Mouse (Mus musculus): ENCODE data around the gene Rps19.

DNA sequence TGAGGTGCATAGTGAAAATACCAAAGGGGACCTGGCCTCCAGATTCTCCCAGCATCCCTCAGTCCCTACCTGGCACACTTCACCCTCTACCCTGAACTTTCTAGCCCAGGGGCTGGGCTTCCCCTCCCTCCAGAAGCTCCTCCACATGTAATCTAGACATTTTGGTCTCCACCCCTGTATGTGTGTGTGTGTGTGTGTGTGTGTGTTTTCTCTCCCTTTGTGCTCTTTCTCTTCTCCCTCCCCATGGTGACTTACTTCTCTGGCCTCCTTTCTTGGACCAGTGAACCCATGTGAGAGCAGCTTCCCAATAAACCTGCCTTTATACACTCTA, 31.0 kb upstream of the Rps19 start:
- TF ChIP-seq POLR2A (IDR thresholded peaks at IDR 0.05; ENCODE audit: insufficient read length, low read depth) (no peak), E2F4 (IDR thresholded peaks at IDR 0.05; ENCODE audit: insufficient read depth) (no peak), SRF (IDR thresholded peaks at IDR 0.05; ENCODE audit: control insufficient read depth, insufficient read length, low read depth) (no peak), USF1 (IDR thresholded peaks at IDR 0.05; ENCODE audit: low read depth) (no peak), POLR2AphosphoS2 (IDR thresholded peaks at IDR 0.05; ENCODE audit: insufficient read length, low read depth) (no peak), MYOG (IDR thresholded peaks at IDR 0.05; ENCODE audit: control insufficient read depth in 1 of 3, insufficient read depth in 1 of 3, insufficient read length in 2 of 3, low read depth in 2 of 3) (no peak), TCF3 (IDR thresholded peaks at IDR 0.05; ENCODE audit: insufficient read length, low read depth) (no peak), MAX (IDR thresholded peaks at IDR 0.05; ENCODE audit: low read depth) (no peak)
